Mouse (Mus musculus): Measurements from ENCODE around the gene Pax7. TPM values are rescaled to one million over a fixed set of nuclear protein-coding genes. Genes with fewer than 3 reads are reported as not detected.

Gene Pax7
- total RNA-seq, 2 experiments from 2014 or later = not detected

DNA sequence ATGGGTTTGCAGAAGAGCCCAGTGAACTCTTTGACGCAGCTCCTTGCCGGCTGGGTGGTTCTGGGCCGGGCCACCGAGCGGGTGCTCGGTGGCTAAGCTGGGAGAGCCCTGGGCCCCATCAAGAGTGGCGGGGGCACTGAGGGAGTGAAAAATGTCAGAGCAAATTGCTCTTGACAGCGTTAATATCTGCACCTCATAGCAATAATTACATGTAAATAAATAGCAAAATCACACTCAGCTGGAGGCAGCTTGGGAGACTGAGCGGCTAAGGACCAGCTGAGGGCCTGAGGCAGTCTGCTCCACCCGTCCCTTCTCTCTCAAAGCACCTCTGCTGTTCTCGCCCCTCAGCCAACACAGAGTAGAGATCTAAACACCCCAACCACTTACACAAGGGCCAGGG, 72.6 kb downstream of the Pax7 start:
- DNase-seq = no peak
- intact Hi-C loops (cut with DNase I) = no loop called here

- DNase-seq = no peak
- intact Hi-C loops (cut with DNase I) = no loop called here
Measured at GRCm38 (mm10) chr4:139758512-139759340, 74.6 kb downstream of the Pax7 start.

DNA sequence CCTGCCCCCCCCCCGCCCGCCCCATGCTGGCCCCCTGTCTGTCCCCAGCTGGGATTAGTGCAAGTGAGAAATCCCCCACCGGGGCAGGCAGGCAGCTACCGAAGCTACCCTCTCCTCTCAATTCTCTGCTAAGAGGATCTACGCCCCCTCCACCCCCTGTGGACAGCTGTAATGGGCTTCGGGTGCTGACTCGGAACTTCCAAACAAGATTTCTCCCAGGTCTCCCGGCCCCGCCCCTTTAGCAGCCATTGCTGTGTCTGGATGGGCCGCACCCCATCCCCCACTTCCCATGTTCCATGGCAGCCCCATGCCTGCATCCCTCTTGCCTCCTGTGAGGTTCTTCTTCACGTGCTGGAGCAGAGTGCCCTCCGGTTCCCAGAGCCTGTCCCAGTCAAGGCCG, 76.4 kb downstream of the Pax7 start:
- no peak for DNase-seq
- intact Hi-C loops (cut with DNase I) = no loop called here

GRCm38 (mm10) chr4:139754148-139754710, 79.1 kb downstream of the Pax7 start:
- no peak for DNase-seq
- intact Hi-C loops (cut with DNase I) = no loop called here

DNA sequence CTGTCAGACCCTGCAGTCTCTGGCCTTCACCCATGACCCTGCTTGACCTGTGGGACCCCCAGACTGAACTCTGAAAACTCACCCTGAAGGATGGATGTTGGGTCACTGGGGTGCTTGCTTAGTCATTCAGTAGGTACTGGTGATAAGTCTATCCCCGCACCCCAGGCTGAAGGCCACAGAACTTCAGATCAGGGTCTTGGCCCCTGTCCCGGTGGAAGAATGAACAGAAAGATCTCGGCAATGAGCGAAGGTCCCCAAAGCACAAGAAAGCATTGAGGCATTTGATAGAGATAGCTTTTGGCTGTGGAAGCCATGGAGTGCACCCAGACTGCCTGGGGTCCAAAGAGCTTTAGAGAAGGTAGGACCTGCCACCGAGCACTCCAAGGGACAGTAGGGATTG, 82.4 kb downstream of the Pax7 start:
- intact Hi-C loops (cut with DNase I) = no loop called here
- no peak for DNase-seq

DNA sequence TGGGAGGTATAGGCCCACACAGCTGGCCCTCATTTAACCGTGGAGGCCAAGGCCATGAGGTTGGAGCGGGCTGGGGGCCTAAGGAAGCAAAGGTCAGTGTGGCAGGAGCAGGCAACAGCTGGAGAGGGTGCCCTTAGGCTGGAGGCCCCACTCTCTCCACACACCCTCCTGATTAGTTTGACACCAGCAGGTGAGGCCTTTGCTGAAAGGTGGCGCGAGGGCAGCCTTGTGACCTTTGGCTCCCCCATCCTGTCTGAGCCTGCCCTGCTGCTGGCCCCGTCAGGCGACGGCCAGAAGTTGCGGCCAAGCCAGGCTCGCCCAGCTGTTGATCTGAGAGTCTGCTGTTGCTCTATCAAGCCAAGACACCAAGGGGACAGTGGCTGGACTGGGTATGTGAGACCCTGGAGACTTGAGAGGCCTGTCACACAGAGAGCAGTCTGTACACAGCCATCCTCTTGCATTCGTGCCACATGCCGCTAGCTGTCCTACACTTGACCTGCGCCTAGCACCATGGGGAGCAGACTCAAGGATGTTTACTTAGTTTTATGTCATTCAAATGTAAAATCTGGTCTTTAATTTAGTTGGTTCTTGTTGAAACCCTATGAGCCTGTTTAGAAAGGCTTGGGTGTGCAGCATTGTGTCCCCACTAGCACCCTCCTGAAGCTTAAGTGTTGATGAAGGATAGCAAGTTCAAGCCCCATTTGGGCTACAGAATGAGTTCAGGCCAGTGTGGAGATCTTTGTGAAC, 86.0 kb downstream of the Pax7 start:
- DNase-seq = no peak
- intact Hi-C loops (cut with DNase I) = no loop called here

DNA sequence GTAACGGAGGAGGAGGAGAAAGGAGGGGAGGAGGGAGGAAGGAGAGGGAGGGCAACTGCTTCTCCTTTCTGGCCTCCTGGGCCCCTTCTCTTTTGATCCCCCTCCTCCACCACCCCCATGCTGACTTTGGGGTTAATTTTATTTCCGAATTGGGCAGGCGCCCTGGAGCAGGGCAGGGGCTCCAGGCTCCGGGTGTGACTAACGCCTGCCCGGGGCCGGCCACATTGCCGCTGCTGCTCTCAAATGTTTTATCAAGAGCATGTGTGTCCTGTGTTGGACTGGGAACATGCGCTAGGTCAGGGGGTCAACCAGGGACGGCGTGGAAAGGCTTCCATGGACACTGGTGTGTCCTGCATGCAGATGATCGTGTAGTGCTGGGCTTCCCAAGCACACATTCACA, 87.2 kb downstream of the Pax7 start:
- DNase-seq = no peak
- intact Hi-C loops (cut with DNase I) = no loop called here

- no peak for DNase-seq
- intact Hi-C loops (cut with DNase I) = no loop called here
Measured at GRCm38 (mm10) chr4:139744765-139745395, 88.4 kb downstream of the Pax7 start.

GRCm38 (mm10) chr4:139743626-139744025, 89.7 kb downstream of the Pax7 start:
- intact Hi-C loops (cut with DNase I) = no loop called here
- no peak for DNase-seq

DNA sequence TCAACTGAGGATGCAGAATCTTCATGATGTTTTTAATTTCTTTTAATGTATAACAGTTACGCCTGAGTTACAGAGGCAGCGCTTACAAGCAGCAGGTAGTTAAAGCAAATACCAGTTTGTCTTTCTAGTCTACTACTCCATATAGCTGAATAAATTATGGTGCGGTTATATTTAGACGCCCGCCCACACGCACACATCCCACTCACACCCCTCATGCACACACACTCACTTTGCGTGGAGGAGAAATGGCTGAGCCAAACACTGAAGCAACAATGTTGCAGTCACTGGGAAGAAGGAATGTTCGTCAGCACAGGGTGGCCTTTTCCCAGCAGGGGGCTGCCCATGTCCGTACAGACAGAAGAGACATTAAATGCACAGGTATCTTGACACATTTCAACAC, 96.3 kb downstream of the Pax7 start:
- intact Hi-C loops (cut with DNase I) = no loop called here
- DNase-seq = no peak

- DNase-seq = no peak
- intact Hi-C loops (cut with DNase I) = loop anchor here (10.0 kb wide), 1 partner anchor 418 kb away; no protein-coding TSS in a partner anchor
Measured at GRCm38 (mm10) chr4:139727101-139727500, 106.2 kb downstream of the Pax7 start.

- no peak for DNase-seq
- intact Hi-C loops (cut with DNase I) = loop anchor here (10.0 kb wide), 1 partner anchor 419 kb away; no protein-coding TSS in a partner anchor
Measured at GRCm38 (mm10) chr4:139725421-139725820, 107.9 kb downstream of the Pax7 start.

- intact Hi-C loops (cut with DNase I) = loop anchor here (10.0 kb wide), 1 partner anchor 421 kb away; no protein-coding TSS in a partner anchor
- no peak for DNase-seq
Measured at GRCm38 (mm10) chr4:139724296-139724695, 109.0 kb downstream of the Pax7 start.

GRCm38 (mm10) chr4:139718978-139719377, 114.3 kb downstream of the Pax7 start:
- no peak for DNase-seq
- intact Hi-C loops (cut with DNase I) = no loop called here

DNA sequence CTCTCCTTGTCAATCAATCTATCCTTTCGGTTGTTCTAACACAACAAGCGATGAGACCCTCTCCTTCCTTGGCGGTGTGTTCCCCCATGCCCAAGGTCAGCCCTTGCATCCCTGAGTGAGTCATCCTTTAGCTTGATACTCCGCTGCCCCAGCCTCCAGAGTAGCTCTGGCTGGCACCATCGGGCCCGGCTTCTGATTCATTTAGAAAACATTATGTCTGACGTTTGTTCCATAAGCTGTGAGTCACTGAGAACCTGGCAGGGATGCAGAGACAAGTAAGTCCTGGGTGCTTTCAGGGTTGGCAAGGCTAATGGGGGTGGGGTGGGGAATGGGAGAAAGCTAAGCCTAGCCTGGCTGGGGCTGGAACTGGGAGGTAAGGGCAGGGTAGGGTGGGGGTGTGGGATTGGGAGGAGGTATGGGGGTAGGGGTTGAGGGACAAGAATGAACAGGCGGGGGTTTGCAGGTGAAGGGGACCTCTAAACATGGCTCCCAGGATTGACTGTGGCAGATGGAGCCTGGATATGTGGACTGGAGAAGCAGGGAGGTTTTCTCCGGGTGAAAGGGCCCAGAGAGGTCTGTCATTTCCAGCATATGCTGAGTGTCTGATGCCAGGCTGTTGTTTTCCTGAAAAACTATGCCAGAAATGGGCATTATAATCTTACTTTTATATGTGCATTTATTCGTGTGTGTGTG, 116.7 kb downstream of the Pax7 start:
- intact Hi-C loops (cut with DNase I) = no loop called here
- no peak for DNase-seq

GRCm38 (mm10) chr4:139715241-139715932, 117.9 kb downstream of the Pax7 start:
- intact Hi-C loops (cut with DNase I) = no loop called here
- no peak for DNase-seq

DNA sequence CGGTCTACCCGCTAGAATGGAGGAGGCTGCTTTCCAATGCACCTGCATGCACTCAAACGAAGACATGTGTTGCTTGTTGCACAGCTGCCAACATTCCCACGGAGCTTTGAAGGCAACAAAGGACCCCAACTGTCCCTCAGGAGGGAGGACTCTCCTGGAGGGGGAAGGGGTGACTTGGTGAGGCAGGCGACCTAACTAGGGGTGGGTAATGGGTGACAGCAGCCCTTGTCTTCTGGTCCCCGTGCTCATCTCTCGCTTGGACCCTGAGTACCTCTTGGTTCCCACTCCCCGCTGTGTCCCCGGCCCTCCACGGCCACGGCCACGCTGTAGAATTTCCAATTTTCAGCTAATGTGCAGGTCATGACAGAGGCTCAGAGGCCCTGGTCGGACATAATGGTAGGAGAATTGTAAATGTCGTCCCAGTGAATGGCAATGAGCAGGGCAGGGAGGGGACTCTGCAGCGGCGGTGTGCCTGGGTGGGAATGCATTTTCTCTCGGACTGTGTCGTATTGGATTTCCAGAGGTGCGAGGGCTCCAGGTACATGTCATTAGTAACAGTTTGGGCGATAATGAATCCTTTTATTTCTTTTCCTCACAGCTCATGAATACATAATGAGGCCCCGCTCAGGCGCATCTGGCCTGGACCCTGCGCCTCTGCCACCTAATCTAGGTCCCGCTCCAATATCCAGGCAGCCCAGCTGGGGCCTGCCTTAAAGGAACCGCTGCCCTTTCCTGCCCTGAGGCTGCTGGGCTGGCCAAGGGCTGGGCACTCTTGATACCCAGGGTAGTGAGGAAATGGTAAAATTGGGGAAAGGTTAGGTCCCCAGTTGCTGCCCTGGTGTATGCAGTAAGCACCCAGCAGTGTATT, 122.6 kb downstream of the Pax7 start:
- no peak for DNase-seq
- intact Hi-C loops (cut with DNase I) = no loop called here

DNA sequence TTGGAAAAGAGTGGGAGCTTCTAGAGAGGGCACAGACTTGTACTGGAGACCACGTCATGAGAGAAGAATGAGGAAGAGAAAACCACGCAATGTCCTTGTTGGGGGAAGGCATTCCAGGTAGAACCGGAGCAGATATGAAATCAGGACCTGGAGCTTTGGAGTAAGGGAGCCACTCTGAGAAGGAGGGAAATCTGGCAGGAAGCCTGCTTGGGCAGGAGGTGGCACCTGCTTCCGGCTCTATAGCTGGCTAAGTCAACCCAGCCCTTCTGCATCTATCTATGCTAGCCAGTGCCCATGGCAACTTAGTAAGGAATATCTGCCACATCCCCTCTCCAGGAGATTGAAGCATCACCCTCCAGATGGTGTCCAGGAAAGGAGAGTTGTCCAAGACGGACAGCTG, 127.3 kb downstream of the Pax7 start:
- intact Hi-C loops (cut with DNase I) = no loop called here
- no peak for DNase-seq

- no peak for DNase-seq
Measured at GRCm38 (mm10) chr4:139703468-139703867, 129.9 kb downstream of the Pax7 start.

More at GRCm38 (mm10) chr4:139703468-139703867, 129.9 kb downstream of the Pax7 start:
- intact Hi-C loops (cut with DNase I) = no loop called here
